Mouse (Mus musculus): ENCODE results near the gene Syne2.

- TF ChIP-seq CTCF (conservative IDR thresholded peaks at IDR 0.05 in 1 of 2, IDR thresholded peaks at IDR 0.05 in 1 of 2; ENCODE audit: low read depth in 2 of 2, low read length in 2 of 2) = no peak
- no peak for TF ChIP-seq NELFE (IDR thresholded peaks at IDR 0.05; ENCODE audit: low read depth, low read length)
- TF ChIP-seq GABPA (IDR thresholded peaks at IDR 0.05; ENCODE audit: insufficient replicate concordance, low read depth, low read length) = no peak
- TF ChIP-seq POLR2A (IDR thresholded peaks at IDR 0.05; ENCODE audit: low read depth, low read length) = no peak
- TF ChIP-seq ETS1 (conservative IDR thresholded peaks at IDR 0.05; ENCODE audit: low read depth, low read length) = no peak
- TF ChIP-seq BHLHE40 (IDR thresholded peaks at IDR 0.05; ENCODE audit: low read depth, low read length) = no peak
- TF ChIP-seq EP300 (IDR thresholded peaks at IDR 0.05; ENCODE audit: low read length) = no peak
- no peak for TF ChIP-seq UBTF (IDR thresholded peaks at IDR 0.05; ENCODE audit: low read depth, low read length)
- no peak for TF ChIP-seq ZNF384 (IDR thresholded peaks at IDR 0.05; ENCODE audit: low read depth, low read length)
- TF ChIP-seq RCOR1 (conservative IDR thresholded peaks at IDR 0.05; ENCODE audit: low read depth, low read length) = no peak
- no peak for TF ChIP-seq ZMIZ1 (IDR thresholded peaks at IDR 0.05; ENCODE audit: low read depth, low read length)
- no peak for TF ChIP-seq POLR2AphosphoS2 (IDR thresholded peaks at IDR 0.05; ENCODE audit: low read depth, low read length)
Observed at GRCm38 (mm10) chr12:75873546-75874235, 55.8 kb downstream of the Syne2 start.

Data from CH12.LX (cell line).